Mouse (Mus musculus) kidney, adult 2 months (tissue): ENCODE data around the gene Map4k4.

ENCODE experiments used
- CTCF ChIP-seq: fragments of 200-500 bp; conservative IDR thresholded peaks from 2 replicates; pipeline ENCODE4 v1.5.1; 2011; ENCODE audit warnings: low read depth, mild to moderate bottlenecking, control low read depth, low read length, moderate library complexity, mixed read lengths; ENCODE audit not compliant: insufficient read depth, insufficient read length
- POLR2A ChIP-seq: fragments of 200-500 bp; IDR thresholded peaks from one replicate; pipeline ENCODE4 v1.6.1; 2011; ENCODE audit warnings: low read depth, low read length, control low read depth

- no peak for TF ChIP-seq CTCF
- TF ChIP-seq POLR2A = no peak
Observed at GRCm38 (mm10) chr1:39950590-39950989, 49.9 kb downstream of the Map4k4 start.
